ENCODE assay signal across 9 mouse cellular contexts in the genomic region with DNA sequence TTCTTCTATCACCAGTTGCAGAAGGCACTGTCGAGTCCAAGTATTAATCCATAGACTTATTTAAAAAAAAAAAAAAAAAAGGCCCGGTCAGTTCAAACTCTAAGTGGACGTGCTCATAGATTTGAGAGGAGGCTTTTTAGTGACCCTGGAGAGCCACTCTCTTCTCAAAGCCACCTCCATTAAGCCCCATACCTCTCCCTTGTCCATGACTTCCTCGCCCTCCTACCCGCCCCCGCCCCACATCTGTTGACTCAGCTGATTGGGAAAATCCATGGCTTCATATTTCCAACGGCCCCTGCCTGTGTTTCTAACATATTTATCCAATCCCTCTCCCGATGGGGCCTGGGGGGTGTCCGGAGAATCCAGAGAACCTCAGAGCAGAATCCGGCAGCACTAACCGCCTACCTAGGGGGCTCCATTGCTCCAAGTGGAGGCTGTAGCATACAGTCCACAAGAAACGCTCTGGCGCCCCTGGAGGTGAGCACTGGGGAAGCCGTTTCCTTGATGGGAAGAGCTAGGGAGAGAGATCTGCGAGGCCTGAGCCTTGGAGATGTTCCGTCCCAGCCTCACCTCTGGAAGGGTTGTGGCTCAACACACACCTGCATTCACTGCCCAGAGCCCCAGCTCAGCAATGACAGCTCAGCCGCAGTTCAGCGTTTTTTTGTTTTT.
DNase-seq lines count a peak whose midpoint lies in the region; ATAC-seq lines count a peak whose summit lies in the region.
"Had no signal": no experiment of that assay in that cellular context is flagged by ENCODE, and none has a peak within 500 bp of the region (broad histone marks: within the 10 kb centered on the region; RNA-seq: fewer than 3 reads in every experiment).

No protein-coding gene starts in this region.

- H3K9ac ChIP-seq in hindbrain, embryonic 16.5 days (ENCODE audit: low read depth, low read length) = no peak overlapping the region
- H3K9ac ChIP-seq in limb, embryonic 11.5 days (ENCODE audit: low read length) = no peak overlapping the region
- no peak overlapping the region for H3K9ac ChIP-seq in midbrain, embryonic 13.5 days (replicated peaks)

- H3K27me3 ChIP-seq in hindbrain, embryonic 16.5 days (replicated peaks; ENCODE audit: control insufficient read depth, insufficient read depth, low read length) = no peaks in the 10 kb centered on the region
- no peaks in the 10 kb centered on the region for H3K27me3 ChIP-seq in limb, embryonic 11.5 days (ENCODE audit: control insufficient read depth, insufficient read depth, low read length)
- peaks cover 5% of the 10 kb centered on the region for H3K27me3 ChIP-seq in midbrain, embryonic 13.5 days

- H3K4me1 ChIP-seq in hindbrain, embryonic 16.5 days (ENCODE audit: control insufficient read depth, insufficient read depth, low read depth, low read length) = no peaks in the 10 kb centered on the region; the same call in 1 of the 2 replicates
- H3K4me1 ChIP-seq in limb, embryonic 11.5 days (ENCODE audit: control insufficient read depth, insufficient read depth, low read length) = 0 out of 2 replicates have a peak, but pooled peaks cover 4% of the 10 kb centered on the region
- peaks cover 27% of the 10 kb centered on the region for H3K4me1 ChIP-seq in midbrain, embryonic 13.5 days (replicated peaks)

- no peaks in the 10 kb centered on the region for H3K36me3 ChIP-seq in hindbrain, embryonic 16.5 days (ENCODE audit: control insufficient read depth, insufficient read depth, low read length)
- no peaks in the 10 kb centered on the region for H3K36me3 ChIP-seq in limb, embryonic 11.5 days (ENCODE audit: control insufficient read depth, insufficient read depth, low read length)
- no peaks in the 10 kb centered on the region for H3K36me3 ChIP-seq in midbrain, embryonic 13.5 days

- no peak overlapping the region for H3K27ac ChIP-seq in hindbrain, embryonic 16.5 days (ENCODE audit: low read depth, low read length)
- H3K27ac ChIP-seq in limb, embryonic 11.5 days (replicated peaks; ENCODE audit: low read depth, low read length) = no peak overlapping the region
- no peak overlapping the region for H3K27ac ChIP-seq in midbrain, embryonic 13.5 days

- peak; percentile 84 for ATAC-seq in hindbrain, embryonic 16.5 days
- no peak for ATAC-seq in limb, embryonic 11.5 days (ENCODE audit: insufficient number of reproducible peaks, low FRiP score, low TSS enrichment, low read depth)
- ATAC-seq in midbrain, embryonic 13.5 days = peak; percentile 90

- peak; percentile 56 for DNase-seq in right cerebral cortex, adult 18-20 months
- DNase-seq in right cerebral cortex, postnatal 36 days (ENCODE audit: low spot score in 2 of 2) = no peak
- peak; percentile 52 to 63 for DNase-seq in cerebellum, postnatal 36 days
- peak; percentile 80 for DNase-seq in gastrocnemius, postnatal 10 days
- peak; percentile 87 for DNase-seq in limb, embryonic 11.5 days (ENCODE audit: low spot score)
- peak; percentile 55 to 79 for DNase-seq in spleen, postnatal 4 days (ENCODE audit: low spot score in 2 of 2)

- H3K4me3 ChIP-seq in hindbrain, embryonic 16.5 days (ENCODE audit: low read length) = no peak overlapping the region
- H3K4me3 ChIP-seq in limb, embryonic 11.5 days (ENCODE audit: low read depth, low read length) = no peak overlapping the region
- no peak overlapping the region for H3K4me3 ChIP-seq in midbrain, embryonic 13.5 days (replicated peaks)
- H3K4me3 ChIP-seq: myocyte had no signal

- H3K9me3 ChIP-seq in hindbrain, embryonic 16.5 days (ENCODE audit: control insufficient read depth, low read length) = no peaks in the 10 kb centered on the region
- no peaks in the 10 kb centered on the region for H3K9me3 ChIP-seq in limb, embryonic 11.5 days (ENCODE audit: control insufficient read depth, low read length)
- H3K9me3 ChIP-seq in midbrain, embryonic 13.5 days = no peaks in the 10 kb centered on the region

- H3K4me2 ChIP-seq in hindbrain, embryonic 16.5 days (ENCODE audit: low read length) = 0 out of 2 replicates have a peak overlapping the region, but pooled peaks have one; percentile 1
- no peak overlapping the region for H3K4me2 ChIP-seq in limb, embryonic 11.5 days (ENCODE audit: low read depth, severe bottlenecking)
- H3K4me2 ChIP-seq in midbrain, embryonic 13.5 days (replicated peaks) = no peak overlapping the region

- WGBS in hindbrain, embryonic 16.5 days = 36% methylated on average over 18 of the region's 18 CpGs
- WGBS in limb, embryonic 11.5 days = 31% methylated on average over 18 of the region's 18 CpGs
- WGBS in midbrain, embryonic 13.5 days = 30% methylated on average over 18 of the region's 18 CpGs

Comparison
In these comparisons a context has a peak if more than half of its experiments do, and no peak if none do; other contexts are left out.
1. DNase-seq: peak in right cerebral cortex, adult 18-20 months (single experiment), cerebellum, postnatal 36 days (2 of 2), gastrocnemius, postnatal 10 days (single experiment), limb, embryonic 11.5 days (single experiment) and spleen, postnatal 4 days (2 of 2); none in right cerebral cortex, postnatal 36 days (0 of 2).